Mouse (Mus musculus): Measurements from ENCODE around the gene Stard3.
A peak's percentile ranks its signal among the peaks of the same experiment; 100 is the strongest.

The Stard3 gene

DNA sequence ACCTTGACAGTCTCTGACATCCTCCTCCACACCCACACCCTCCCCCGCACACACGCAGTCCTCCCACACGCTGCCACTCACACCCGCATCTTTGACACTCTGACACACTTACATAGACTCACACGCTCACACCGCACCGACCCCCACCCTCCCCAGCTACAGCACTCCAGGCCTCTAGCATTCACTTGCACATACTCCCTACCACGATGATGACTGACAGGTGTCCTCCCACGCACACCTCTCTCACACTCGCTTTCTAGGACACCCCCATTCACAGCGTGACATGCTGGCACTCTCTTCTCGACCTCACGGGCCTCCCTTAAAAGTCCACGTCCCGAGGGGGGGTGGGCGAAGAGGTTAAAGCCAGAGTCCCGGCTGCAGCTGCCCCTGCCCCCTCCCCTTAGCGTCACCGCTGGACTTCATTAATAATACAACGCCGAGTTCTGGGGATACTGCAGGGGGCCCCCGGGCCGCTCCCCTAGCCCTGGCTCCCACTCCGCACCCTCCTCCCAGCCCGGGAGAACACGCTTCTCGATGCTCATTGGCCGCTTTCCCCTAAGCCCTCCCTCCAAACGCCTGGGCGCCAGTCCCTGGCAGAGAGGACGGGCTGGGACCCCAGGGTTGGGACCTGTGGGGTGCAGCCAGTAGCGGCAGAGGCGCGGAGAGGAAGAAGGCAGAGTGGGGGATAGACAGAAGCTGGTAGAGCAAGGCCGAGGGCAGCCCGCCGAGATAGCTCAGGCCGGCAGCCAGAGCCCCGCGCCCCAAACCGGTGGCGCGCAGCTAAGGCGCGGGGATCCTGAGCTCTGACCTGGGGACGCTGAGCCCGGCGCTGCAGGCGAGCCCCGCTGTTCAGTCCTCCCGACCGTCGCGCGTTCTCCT lies 9.8 kb upstream of the Stard3 start, which contains the start of gene Ppp1r1b:
Gene Ppp1r1b (plus strand): TSS at position 322 of the 879 bp plus-strand sequence.
- DNase-seq (ENCODE audit: low read depth) = no peak

DNA sequence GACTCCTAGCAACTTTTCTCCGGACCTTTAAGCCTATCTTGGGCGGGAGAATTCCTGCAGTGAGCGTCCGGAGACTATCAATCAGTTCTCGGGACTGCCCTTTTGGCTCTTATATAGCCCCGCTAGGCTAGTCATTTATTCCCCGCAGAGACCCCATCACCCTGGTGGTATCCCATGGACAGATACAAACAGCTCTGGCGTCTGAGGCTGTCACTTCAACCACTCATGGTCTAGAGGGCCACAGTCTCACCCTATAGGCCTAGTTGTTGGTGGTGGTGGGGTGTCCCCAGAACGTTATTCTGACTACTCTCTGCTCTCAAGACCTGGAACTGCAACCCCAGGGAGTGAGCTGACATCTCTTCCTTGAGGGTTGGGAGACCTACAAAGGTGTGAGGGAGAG lies 8.9 kb upstream of the Stard3 start:
- no peak for DNase-seq (ENCODE audit: low read depth)

DNA sequence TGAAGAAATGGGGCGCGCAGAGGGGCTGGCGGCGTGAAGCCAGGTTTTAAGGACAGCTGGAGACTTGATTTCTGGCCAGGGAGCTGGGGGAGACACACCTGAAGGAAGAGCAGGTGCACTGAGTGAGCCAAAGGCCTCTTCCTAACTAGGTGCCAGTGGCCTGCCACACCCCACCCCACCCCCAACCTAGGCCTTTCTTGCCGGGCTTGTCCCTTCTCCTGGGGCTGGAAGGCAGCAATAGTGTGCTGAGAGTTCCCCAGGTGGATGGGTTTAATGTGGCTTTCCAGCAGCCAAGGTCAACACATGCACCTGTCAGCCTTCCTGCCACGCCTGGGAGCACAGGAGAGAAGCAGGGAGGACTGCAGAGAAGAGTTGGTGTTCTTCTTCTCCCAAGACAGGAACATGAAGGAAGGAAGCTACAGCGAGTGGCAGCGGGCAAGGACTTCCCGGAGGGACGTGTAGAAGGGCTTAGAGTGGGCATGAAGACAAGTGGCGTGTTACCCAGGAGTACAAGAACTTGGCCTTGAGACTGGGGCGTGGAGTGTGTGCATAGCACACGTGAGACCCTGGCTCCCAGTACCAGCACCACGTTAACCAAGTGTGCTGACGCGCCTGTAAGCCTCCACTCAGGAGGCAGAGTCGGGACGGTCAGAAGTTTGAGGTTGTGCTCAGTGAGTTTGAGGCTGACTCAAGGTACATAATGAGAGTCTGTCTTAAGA lies 5.7 kb upstream of the Stard3 start:
- DNase-seq (ENCODE audit: low read depth) = no peak

DNA sequence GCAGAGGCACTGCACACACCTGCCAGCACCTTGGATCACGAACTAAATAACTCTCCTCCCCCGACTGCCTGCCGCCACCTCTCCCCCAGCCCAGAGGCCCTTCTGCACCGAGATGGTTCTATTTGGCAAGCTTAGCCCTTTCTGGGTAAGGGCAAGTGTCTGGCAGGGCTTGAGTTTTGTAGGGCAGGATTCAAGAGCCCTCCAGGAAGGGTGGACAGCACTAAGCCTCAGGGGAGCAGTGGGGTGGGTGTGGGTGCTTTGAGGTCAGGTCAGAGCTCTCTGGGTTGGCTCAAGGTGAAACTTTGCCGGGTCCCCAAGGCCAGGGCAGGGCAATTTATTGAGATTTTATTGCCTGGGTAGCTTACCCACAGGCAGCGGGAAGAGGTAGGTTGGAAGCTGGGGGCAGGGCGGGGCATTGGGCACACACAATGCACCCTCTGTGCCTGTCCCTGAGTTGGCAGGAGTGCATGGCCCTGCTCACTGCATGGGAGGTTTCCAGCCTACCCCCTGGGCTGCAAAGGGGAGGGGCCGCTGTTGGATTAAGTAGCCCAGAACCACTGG lies 4.4 kb upstream of the Stard3 start:
- no peak for DNase-seq (ENCODE audit: low read depth)

DNA sequence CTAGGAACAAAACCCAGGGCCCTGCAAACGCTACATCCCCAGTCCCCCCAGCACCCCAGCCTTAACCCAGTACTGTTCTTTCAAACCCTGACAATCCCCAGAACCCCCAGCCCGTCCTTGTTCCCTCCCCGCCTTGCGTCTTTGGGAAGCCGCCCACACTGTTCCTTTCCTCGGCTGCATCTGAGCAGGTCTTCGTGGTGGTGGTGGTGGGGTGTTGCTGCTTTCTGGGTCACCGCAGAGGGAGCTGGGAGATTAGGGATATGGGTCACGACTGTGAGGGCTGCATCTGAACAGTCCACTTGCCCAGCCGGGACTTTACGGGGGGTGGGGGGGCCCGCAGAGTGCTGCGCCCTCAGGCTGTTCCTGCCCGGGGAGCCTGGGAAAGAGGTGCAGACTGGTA lies 3.7 kb upstream of the Stard3 start:
- DNase-seq (ENCODE audit: low read depth) = no peak

DNA sequence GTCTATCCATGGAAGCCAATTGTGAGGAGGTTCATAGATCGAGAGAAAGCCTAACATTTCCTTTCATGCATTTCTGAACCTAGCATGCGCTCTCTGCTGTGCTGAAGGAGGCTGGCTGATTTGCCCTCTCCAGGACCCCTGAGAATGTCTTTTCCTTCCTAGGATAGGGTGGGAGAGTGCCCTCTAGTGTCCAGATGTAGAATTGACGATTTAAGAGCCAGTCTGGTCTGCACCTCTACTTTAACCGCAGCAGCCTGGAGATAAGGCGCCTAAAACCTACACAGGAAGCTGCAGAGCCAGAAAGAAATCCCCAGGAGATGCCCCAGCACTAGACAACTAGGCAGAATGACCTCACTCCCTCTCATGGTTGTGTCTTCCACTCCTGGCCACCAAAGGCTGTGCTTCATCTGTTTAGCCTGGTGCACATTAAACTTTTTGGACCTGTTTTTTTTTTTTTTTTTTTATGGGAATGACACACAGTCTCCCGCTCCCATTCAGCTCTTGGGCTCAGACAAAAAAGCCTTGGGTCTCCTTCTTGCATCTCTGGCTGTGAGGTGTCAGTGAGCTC lies 2.4 kb upstream of the Stard3 start:
- DNase-seq (ENCODE audit: low read depth) = peak; percentile 80

DNA sequence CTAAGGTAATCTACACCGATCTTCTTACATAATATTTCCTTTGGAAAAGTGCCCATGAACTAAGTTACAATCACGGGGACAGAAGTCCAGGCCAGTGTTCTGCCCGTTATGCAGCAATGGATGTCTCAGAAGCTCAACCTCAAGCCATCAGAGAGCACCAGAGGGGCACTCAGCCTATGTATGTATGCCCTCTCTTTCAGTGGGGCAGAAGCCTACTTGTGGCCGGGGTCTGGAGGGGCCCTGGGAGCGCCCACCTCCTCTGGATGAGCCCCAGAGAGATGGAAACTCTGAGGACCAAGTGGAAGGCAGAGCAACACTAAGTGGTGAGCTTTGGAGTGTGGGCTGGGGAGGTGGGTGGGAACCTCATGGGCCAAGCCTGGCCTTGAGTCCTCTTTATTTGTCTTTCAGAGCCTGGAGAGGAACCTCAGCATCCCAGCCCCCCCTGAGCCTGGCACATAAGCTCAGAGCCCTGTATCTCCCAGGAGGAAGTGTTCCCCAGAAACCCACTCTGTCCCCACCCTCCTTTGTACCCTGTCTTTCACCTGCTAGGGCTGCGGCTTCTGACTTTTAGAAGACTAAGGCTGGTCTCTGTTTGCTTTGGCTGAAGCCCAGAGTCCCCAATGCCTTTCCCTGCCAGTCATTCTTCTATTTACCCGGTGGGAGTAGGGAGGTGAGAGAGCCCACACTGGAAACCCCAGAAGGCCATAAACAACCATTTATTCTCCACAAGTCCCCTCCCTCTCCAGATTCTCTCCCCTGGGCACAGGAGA lies 1.4 kb upstream of the Stard3 start:
- no peak for DNase-seq (ENCODE audit: low read depth)

DNA sequence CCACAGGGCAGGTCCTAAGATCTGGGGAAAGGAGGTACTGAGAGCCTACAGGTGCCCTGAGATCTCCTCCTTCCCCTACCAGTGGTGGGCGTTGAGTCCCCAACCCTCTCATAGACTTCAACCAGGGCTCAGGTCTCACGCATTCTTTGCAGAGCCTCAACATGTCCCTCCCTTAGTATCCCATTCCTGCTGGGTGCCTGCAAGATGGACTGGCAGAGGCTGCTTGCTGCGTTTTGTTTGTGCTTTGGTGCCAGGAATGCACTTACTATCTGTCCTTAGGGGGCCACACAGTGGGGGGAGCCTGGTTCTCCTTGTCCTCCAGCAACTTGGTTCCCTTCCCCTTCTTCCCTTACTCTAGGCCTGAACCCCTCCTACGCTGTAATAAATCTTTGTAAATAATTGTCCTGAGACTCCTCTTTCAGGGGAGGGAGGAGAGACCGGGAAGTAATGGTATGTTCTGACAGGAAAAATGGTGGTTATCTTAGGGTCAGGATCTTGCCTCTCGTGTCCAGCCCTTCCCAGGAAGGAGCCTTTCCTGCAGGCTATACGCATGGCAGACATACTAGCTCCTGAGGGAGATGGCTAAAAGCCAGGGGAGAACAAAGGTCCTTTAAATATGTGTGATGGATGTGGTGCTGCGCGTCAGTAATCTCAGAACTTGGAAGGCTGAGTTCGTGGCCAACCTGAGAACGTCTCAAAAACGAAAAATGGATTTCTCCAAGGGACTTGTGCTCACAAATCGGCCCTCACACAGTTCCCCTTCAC lies 590 bp upstream of the Stard3 start:
- DNase-seq (ENCODE audit: low read depth) = no peak

DNA sequence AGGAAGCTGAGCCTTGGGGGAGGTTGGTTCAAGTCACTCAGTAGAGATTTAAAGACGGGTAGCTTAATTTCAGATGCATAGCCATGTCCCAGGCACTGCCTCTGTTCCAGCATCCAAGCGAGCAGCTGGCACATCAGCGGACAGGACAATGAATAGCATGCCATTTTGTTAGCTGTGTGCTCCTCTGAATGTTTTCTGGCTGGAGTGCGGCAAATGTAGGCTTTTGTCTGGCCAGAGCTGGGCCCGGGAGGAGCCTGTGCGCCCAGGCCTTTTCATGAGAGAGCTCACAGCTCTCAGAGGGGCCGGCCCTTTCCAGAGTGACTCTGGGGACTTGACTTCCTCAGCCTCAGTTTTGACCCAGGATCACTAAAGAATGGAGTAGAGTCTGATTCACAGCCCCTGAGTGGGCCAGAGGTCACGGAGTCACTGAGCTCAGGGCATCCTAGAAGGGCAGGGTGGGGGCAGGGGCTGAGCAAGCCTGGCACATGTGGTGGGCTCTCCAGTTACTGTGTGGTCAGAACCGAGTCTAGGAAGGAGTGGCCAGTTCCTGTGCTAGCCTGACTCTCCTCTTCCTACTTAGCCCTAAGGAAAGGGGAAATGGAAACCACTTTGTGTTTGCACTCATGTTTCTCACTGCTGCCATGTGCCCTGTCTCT lies 2.8 kb downstream of the Stard3 start:
- peak; percentile 29 for DNase-seq (ENCODE audit: low read depth)

DNA sequence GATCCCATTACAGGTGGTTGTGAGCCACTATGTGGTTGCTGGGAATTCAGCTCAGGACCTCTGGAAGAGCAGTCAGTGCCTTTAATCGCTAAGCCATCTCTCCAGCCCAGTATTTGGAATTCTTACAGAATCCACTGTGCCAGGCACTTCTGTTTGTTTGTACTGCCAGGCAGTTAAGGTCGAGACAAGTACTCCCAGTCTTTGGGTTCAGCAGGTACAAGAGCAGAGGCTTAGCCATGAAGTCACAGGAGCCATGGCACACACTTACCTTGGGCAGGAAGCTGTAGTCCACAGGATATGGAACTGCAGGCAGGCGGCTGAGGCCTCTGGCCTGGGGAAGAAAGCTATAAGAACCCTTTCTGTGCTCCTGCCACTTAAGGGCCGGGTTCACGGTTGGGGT lies 5.6 kb downstream of the Stard3 start:
- DNase-seq (ENCODE audit: low read depth) = no peak

DNA sequence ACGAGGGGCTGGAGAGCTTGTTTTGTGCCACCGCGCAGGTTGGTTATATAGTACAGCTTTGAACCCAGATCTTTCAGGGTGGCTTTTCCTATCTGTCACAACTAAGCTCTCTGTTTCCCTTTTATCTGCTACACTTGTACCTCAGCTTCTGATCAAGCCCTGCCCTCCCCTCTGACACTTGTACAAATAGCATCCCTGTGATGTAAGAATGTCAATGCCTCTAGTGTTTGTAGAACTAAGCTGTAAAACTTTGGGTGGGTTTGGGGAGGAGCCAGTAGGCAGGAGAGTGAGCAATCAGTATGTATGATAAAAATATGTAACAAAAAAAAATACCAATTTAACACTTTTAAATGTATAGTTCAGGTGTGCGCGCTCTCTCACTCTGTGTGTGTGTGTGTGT lies 6.2 kb downstream of the Stard3 start:
- DNase-seq (ENCODE audit: low read depth) = no peak

DNA sequence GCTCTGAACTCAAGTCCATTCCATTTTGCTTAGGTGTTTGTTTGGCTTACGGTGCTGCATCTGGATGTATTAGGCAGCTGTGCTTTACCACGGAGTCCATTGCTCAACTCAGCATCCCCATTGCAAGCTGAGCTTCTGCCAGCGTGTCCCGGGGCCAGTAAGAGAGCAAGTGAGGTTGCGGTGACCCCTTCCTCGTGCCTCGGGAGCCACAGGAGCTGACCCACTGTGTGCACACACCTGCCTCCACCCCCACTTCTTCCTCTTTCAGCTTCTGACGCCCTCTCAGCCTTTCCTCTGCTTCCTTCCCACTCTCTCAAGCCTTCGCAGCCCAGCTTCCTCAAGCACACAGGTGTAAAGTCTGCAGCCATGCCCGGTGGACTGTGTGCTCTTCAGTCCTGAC lies 8.1 kb downstream of the Stard3 start:
- no peak for DNase-seq (ENCODE audit: low read depth)

DNA sequence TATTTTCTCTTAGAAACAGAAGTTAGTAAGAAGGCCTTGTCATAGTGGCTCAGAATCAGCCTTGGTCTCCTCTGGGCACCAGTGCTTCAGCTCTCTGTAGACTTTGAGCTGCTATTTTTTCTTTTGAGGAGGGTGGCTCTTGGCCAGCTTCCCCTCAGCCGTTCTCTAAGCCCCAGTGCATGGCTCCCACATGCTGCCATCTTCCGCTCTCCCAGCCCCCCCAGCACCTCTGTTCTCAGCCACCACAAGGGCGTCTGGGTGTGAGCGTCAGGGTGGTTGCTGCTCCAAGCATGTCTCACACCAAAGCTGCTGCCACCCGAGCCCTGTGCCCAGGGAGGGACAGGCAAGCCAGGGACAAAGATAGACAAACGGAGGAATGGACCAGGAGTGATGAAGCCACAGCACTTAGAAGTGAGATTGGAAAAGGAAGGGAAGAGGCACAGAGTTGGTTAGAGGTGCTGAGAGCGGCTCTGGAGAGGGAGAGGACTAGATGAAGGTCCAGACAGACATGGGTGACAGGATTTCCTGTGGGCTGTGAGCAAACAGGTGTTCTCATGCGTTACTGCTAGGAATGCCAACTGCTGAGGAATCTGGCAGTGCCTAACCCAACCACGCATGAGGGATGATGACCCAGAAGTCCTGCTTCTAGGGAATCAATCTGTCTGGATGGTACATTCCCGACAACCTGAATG lies 9.1 kb downstream of the Stard3 start:
- no peak for DNase-seq (ENCODE audit: low read depth)

DNA sequence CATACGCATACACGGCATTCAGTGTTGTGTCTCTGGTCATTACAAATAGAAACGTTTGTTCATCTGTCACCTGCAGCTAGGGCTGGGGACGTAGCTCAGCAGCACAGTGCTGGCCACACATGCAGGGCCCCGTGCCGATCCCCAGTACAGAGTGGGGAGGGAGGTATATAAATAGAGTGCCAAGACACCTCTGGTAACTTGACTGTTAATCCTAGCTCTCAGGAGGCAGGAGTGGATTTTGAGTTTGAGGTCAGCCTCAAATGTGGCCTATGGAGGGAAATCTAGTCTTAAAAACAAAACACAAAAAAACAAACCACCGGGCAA lies 9.7 kb downstream of the Stard3 start:
- no peak for DNase-seq (ENCODE audit: low read depth)

DNA sequence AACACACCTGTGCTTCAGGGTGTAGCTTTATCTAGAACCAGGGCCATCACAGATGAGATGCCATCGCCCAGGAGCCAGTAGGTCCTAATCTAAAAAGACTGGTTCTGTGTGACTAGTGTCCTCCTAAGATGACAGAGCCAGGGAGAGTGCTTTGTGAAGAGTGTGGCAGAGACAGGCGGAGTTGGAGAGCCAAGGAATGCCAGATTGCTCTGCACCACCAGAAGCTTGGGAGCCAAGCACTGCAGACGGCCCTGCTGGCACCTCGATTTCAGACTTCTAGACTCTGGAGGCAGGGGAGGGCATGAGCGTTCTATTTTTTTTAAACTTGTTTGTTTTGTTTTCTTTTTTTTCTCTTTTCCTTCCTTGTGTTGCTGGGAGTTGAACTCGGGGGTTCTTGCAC lies 11.2 kb downstream of the Stard3 start:
- DNase-seq (ENCODE audit: low read depth) = no peak

DNA sequence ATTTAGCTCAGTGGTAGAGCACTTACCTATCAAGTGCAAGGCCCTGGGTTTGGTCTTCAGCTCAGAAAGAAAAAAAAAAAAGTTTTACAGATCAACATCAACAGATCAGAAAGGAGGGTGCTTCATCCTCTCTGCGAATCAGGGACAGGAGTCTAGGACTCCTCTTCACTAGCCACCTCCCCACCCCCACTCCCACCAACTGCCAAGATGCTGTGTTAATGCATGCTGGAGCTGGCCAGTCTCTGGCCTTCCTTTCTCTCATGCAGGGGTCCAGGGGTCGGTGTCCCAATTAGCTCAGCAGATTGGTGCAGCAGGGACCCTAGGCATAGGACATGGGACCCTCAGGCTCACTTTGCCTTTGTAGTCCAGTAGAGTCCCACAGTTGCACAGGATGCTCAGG lies 12.4 kb downstream of the Stard3 start:
- DNase-seq (ENCODE audit: low read depth) = no peak

DNA sequence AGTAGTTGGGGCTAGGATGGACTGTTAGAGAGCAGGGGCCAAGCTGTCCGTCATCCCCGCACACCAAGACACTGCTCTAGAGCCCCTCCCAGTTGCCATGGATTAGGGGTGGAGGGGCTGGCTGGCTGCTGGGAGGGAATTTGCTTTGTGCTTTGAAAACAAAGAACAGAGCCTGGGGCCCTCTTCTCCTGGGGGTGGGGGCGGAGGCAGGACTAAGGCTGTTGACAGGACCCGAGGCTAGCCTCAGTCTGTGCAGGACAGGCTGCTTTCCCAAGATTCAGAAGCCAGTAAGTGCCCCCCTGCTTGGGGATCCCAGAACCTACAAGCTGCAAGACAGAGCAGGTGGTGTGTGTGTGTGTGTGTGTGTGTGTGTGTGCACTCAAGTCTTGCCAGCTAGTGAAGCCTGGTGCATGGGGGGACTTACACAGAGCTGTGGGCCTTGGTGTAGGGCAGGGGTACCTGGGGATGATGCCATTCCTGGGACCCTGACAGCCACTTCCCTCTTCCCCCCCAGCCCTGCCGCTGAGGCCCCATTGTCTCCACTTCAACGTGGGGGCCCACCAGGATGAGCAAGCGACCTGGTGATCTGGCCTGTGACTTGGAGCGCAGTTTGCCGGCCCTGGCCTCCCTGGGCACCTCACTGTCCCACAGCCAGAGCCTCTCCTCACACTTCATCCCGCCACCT lies 13.5 kb downstream of the Stard3 start:
- no peak for DNase-seq (ENCODE audit: low read depth)

DNA sequence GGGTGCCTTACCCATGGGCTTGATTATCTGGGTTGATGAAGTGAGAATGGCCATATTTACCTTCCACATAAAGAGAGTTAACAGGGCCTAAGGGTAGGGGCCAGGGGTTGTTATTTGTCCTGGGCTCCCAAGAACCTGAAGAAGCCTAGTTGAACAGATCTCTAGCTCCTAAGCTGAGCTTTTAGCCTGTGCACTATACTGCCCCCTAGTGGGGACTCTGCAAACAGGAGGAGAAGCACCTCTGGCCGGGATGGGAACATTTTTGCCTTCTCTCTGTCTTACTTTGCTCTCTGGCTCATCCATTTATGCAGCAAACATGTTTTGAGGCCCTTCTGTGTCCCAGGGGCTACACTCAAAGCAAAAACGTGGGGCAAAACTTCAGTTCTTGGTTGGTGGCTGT lies 14.2 kb downstream of the Stard3 start:
- peak; percentile 70 for DNase-seq (ENCODE audit: low read depth)

DNA sequence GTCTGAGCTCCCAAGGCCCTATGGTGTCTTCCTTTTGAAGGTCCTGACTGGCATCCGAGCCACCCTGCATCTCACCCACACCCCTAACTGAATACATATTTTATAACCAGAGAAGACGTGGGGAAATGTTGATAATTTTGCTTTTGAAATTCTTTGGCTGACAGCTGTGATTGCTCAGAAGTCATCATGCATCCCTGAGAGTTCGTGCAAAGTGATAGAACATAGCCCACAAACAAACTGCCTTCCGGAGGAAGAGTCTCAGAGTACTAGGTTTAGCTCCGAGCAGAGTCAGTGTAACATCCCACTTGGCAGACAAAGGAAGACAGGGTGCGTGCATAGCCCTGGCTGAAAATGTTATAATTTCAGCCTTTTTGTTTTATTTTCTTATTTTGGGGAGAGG lies 15.1 kb downstream of the Stard3 start:
- no peak for DNase-seq (ENCODE audit: low read depth)

DNA sequence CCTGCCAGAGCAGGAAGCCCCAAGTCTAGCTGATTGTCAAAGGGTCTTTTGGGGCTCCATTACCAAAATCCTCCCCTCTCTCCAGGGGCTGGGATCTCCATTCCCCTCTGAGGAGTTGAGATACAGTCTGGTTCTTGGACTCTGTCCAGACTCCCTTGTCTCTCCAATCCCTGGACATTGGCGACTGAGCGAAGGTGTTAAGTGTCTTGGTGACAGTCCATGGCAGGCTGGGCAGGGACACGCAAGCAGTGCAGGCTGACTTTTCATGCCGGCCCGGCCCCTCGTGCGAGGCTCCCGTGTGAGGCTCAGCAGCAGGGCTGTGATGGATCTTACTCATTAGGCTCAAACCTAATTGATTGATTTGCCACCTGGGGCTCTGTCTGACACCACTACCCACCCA lies 16.1 kb downstream of the Stard3 start:
- DNase-seq (ENCODE audit: low read depth) = no peak

All from c-Kit-positive CD71-negative TER-119-negative erythroid progenitor cells, embryonic 14.5 days (primary cell).